Mouse (Mus musculus) embryonic facial prominence, embryonic 12.5 days (tissue): ENCODE results near the gene Abcg8. TPM values are rescaled to one million over a fixed set of nuclear protein-coding genes. Genes with fewer than 3 reads are reported as not detected.

Experiments
- ATAC-seq: fragments of 200-750 bp; cut with Nextera tagmentation; 2 replicates; pipeline ENCODE4 v1.8.0; 2017; ENCODE audit not compliant: insufficient number of reproducible peaks, insufficient read depth, low FRiP score, low TSS enrichment
- H3K27ac ChIP-seq: fragments of 300-500 bp; sonication (generic); 2 replicates; pipeline ENCODE4 v1.5.1; 2016; ENCODE audit warnings: mild to moderate bottlenecking
- H3K27me3 ChIP-seq: fragments of 300-500 bp; sonication (generic); 2 replicates; pipeline ENCODE4 v1.6.1; 2016; ENCODE audit warnings: mild to moderate bottlenecking, moderate library complexity
- H3K36me3 ChIP-seq: fragments of 300-500 bp; sonication (generic); 2 replicates; pipeline ENCODE4 v1.6.1; 2016; ENCODE audit warnings: mild to moderate bottlenecking
- H3K4me1 ChIP-seq: fragments of 300-500 bp; sonication (generic); 2 replicates; pipeline ENCODE4 v1.6.1; 2016
- H3K4me2 ChIP-seq: fragments of 300-500 bp; sonication (generic); replicated peaks from 2 replicates; pipeline ENCODE4 v1.6.1; 2016; ENCODE audit warnings: mild to moderate bottlenecking, moderate library complexity
- H3K4me3 ChIP-seq: fragments of 300-500 bp; sonication (generic); 2 replicates; pipeline ENCODE4 v1.5.1; 2016; ENCODE audit warnings: mild to moderate bottlenecking
- H3K9ac ChIP-seq: fragments of 300-500 bp; sonication (generic); 2 replicates; pipeline ENCODE4 v1.6.1; 2016; ENCODE audit warnings: mild to moderate bottlenecking, moderate library complexity
- H3K9me3 ChIP-seq: fragments of 300-500 bp; sonication (generic); 2 replicates; pipeline ENCODE4 v1.6.1; 2016; ENCODE audit warnings: mild to moderate bottlenecking, moderate library complexity
- WGBS: fragments of 180-500 bp; shearing (Covaris S2); methylation state at CpG from one replicate; pipeline ENCODE4 v1.1.7; 2016; 5-methylcytosine and 5-hydroxymethylcytosine counted together
- polyA plus RNA-seq: library from polyadenylated mRNA; unstranded; fragments of >200 nt; fragmentation: Nextera tagmentation; extraction: Ambion mirVana; gene quantifications from 2 replicates; pipeline ENCODE4 v1.2.1, GENCODE M21; 2016

The Abcg8 gene
- polyA plus RNA-seq, 1 experiment from 2014 or later: 0.09 TPM

GRCm38 (mm10) chr17:84745001-84745400 is 68.9 kb downstream of the Abcg8 start:
- H3K36me3 ChIP-seq: peaks cover 13% of the 10 kb centered on the region
- H3K4me1 ChIP-seq: no peaks in the 10 kb centered on the region
- H3K9ac ChIP-seq: no peak overlapping the region
- no peak for ATAC-seq
- no peak overlapping the region for H3K27ac ChIP-seq
- H3K27me3 ChIP-seq: no peaks in the 10 kb centered on the region
- WGBS: 68% methylated on average over 9 of the region's 9 CpGs
- no peak overlapping the region for H3K4me3 ChIP-seq
- no peak overlapping the region for H3K4me2 ChIP-seq
- H3K9me3 ChIP-seq: no peaks in the 10 kb centered on the region

GRCm38 (mm10) chr17:84747212-84747611 is 71.1 kb downstream of the Abcg8 start:
- Histone ChIP-seq H3K9ac (no peak overlapping the region), H3K36me3 (peaks cover 25% of the 10 kb centered on the region), H3K4me1 (no peaks in the 10 kb centered on the region), H3K27me3 (no peaks in the 10 kb centered on the region), H3K4me3 (no peak overlapping the region), H3K27ac (no peak overlapping the region), H3K9me3 (no peaks in the 10 kb centered on the region), H3K4me2 (no peak overlapping the region)
- 74% methylated on average over 6 of the region's 6 CpGs for WGBS
- ATAC-seq: no peak

- Histone ChIP-seq H3K4me3 (no peak overlapping the region), H3K9me3 (no peaks in the 10 kb centered on the region), H3K9ac (no peak overlapping the region), H3K27ac (0 out of 2 replicates have a peak overlapping the region, but pooled peaks have one; percentile 30), H3K27me3 (no peaks in the 10 kb centered on the region), H3K36me3 (peaks cover 29% of the 10 kb centered on the region), H3K4me1 (no peaks in the 10 kb centered on the region), H3K4me2 (no peak overlapping the region)
- ATAC-seq: no peak
- 88% methylated on average over 9 of the region's 9 CpGs for WGBS
Measured at GRCm38 (mm10) chr17:84748152-84748682, 72.1 kb downstream of the Abcg8 start.

- no peaks in the 10 kb centered on the region for H3K9me3 ChIP-seq
- no peaks in the 10 kb centered on the region for H3K27me3 ChIP-seq
- no peak for ATAC-seq
- no peak overlapping the region for H3K4me2 ChIP-seq
- H3K9ac ChIP-seq: no peak overlapping the region
- peaks cover 30% of the 10 kb centered on the region for H3K36me3 ChIP-seq
- no peaks in the 10 kb centered on the region for H3K4me1 ChIP-seq
- H3K27ac ChIP-seq: no peak overlapping the region
- H3K4me3 ChIP-seq: no peak overlapping the region
- WGBS: 73% methylated on average over 8 of the region's 8 CpGs
Measured at GRCm38 (mm10) chr17:84749297-84749696, 73.2 kb downstream of the Abcg8 start.

Other genes with a start within 250 kb of the Abcg8 start
- 10.2 and 12.4 TPM in 2 replicates for gene Thada, start 210.1 kb upstream of the Abcg8 start, polyA plus RNA-seq
- 7.3 and 7.7 TPM in 2 replicates for gene Plekhh2, start 164.4 kb upstream of the Abcg8 start, polyA plus RNA-seq
- gene Dync2li1, start 49.8 kb upstream of the Abcg8 start, polyA plus RNA-seq: 38.4 and 39.7 TPM in 2 replicates
- gene Abcg5, start 6.7 kb downstream of the Abcg8 start, polyA plus RNA-seq: 2.6 and 3.3 TPM in 2 replicates
- 58.1 and 59.5 TPM in 2 replicates for gene Lrpprc, start 114.5 kb downstream of the Abcg8 start, polyA plus RNA-seq